Mouse (Mus musculus): ENCODE results near the gene Apol9b. TPM values are rescaled to one million over a fixed set of nuclear protein-coding genes. Genes with fewer than 3 reads are reported as not detected.
"Not testable (repeated sequence)": the region's sequence is repeated elsewhere in the genome, so short reads cannot be mapped to it uniquely, and the experiment has no call there.

The Apol9b gene
- 0.33 and 0.45 TPM in 2 replicates for polyA plus RNA-seq (2015; fragmentation: Nextera tagmentation; extraction: Ambion mirVana)

- H3K9ac ChIP-seq (ENCODE audit: low read length); H3K4me2 ChIP-seq (replicated peaks; ENCODE audit: low read depth); H3K36me3 ChIP-seq (ENCODE audit: control insufficient read depth, insufficient read depth, low read length); DNase-seq (ENCODE audit: low spot score); H3K4me1 ChIP-seq (replicated peaks; ENCODE audit: control insufficient read depth, insufficient read depth); ATAC-seq (ENCODE audit: low FRiP score, low TSS enrichment); H3K27me3 ChIP-seq (ENCODE audit: control insufficient read depth, insufficient read depth, low read length); H3K4me3 ChIP-seq (ENCODE audit: low read depth, low read length); H3K27ac ChIP-seq (replicated peaks); H3K9me3 ChIP-seq (ENCODE audit: control insufficient read depth, low read length): not testable (repeated sequence)
- WGBS, result no CpG with 5 or more reads among the region's 4 CpGs
Measured at GRCm38 (mm10) chr15:77728739-77729138, at the start of gene Apol9b. Gene Apol9b (plus strand): TSS chr15:77729039.

GRCm38 (mm10) chr15:77683944-77684343 is 44.9 kb upstream of the Apol9b start:
- not testable (repeated sequence) for H3K4me1 ChIP-seq (replicated peaks; ENCODE audit: control insufficient read depth, insufficient read depth); H3K4me3 ChIP-seq (ENCODE audit: low read depth, low read length); H3K27me3 ChIP-seq (ENCODE audit: control insufficient read depth, insufficient read depth, low read length); H3K36me3 ChIP-seq (ENCODE audit: control insufficient read depth, insufficient read depth, low read length); H3K4me2 ChIP-seq (replicated peaks; ENCODE audit: low read depth); H3K9me3 ChIP-seq (ENCODE audit: control insufficient read depth, low read length); ATAC-seq (ENCODE audit: low FRiP score, low TSS enrichment); H3K27ac ChIP-seq (replicated peaks); H3K9ac ChIP-seq (ENCODE audit: low read length)
- peak; percentile 34 for DNase-seq (ENCODE audit: low spot score)
- 11% methylated on average over 8 of the region's 11 CpGs for WGBS
- TF ChIP-seq CTCF (IDR thresholded peaks at IDR 0.05; ENCODE audit: low read depth), result peak; percentile 71

GRCm38 (mm10) chr15:77691532-77692311 is 37.1 kb upstream of the Apol9b start:
- not testable (repeated sequence) for H3K4me1 ChIP-seq (replicated peaks; ENCODE audit: control insufficient read depth, insufficient read depth); H3K36me3 ChIP-seq (ENCODE audit: control insufficient read depth, insufficient read depth, low read length); H3K9me3 ChIP-seq (ENCODE audit: control insufficient read depth, low read length); H3K27me3 ChIP-seq (ENCODE audit: control insufficient read depth, insufficient read depth, low read length); ATAC-seq (ENCODE audit: low FRiP score, low TSS enrichment); H3K27ac ChIP-seq (replicated peaks)
- Histone ChIP-seq H3K4me2 (replicated peaks; ENCODE audit: low read depth) (peak overlapping the region; percentile 36), H3K4me3 (ENCODE audit: low read depth, low read length) (peak overlapping the region; percentile 10; the same call in 1 of the 2 replicates), H3K9ac (ENCODE audit: low read length) (0 out of 2 replicates have a peak overlapping the region, but pooled peaks have one; percentile 1)
- DNase-seq (ENCODE audit: low spot score), result peak; percentile 20
- WGBS, result 9% methylated on average over 19 of the region's 20 CpGs

GRCm38 (mm10) chr15:77694687-77695295 is 34.0 kb upstream of the Apol9b start:
- not testable (repeated sequence) for H3K27ac ChIP-seq (replicated peaks); H3K9me3 ChIP-seq (ENCODE audit: control insufficient read depth, low read length); H3K4me1 ChIP-seq (replicated peaks; ENCODE audit: control insufficient read depth, insufficient read depth); H3K9ac ChIP-seq (ENCODE audit: low read length); H3K4me2 ChIP-seq (replicated peaks; ENCODE audit: low read depth); H3K4me3 ChIP-seq (ENCODE audit: low read depth, low read length); H3K27me3 ChIP-seq (ENCODE audit: control insufficient read depth, insufficient read depth, low read length); H3K36me3 ChIP-seq (ENCODE audit: control insufficient read depth, insufficient read depth, low read length); ATAC-seq (ENCODE audit: low FRiP score, low TSS enrichment)
- WGBS, result 35% methylated on average over 11 of the region's 15 CpGs
- DNase-seq (ENCODE audit: low spot score), result peak; percentile 49
- peak; percentile 75 for TF ChIP-seq CTCF (IDR thresholded peaks at IDR 0.05; ENCODE audit: low read depth)

GRCm38 (mm10) chr15:77698656-77699055 is 30.2 kb upstream of the Apol9b start, which contains the start of gene Apol7e:
Gene Apol7e (plus strand): TSS chr15:77698857.
- not testable (repeated sequence) for H3K9me3 ChIP-seq (ENCODE audit: control insufficient read depth, low read length); H3K4me2 ChIP-seq (replicated peaks; ENCODE audit: low read depth); H3K4me3 ChIP-seq (ENCODE audit: low read depth, low read length); H3K27ac ChIP-seq (replicated peaks); H3K27me3 ChIP-seq (ENCODE audit: control insufficient read depth, insufficient read depth, low read length); H3K9ac ChIP-seq (ENCODE audit: low read length); ATAC-seq (ENCODE audit: low FRiP score, low TSS enrichment); H3K36me3 ChIP-seq (ENCODE audit: control insufficient read depth, insufficient read depth, low read length); H3K4me1 ChIP-seq (replicated peaks; ENCODE audit: control insufficient read depth, insufficient read depth); DNase-seq (ENCODE audit: low spot score)
- 85% methylated on average over 4 of the region's 4 CpGs for WGBS

GRCm38 (mm10) chr15:77705306-77705705 is 23.5 kb upstream of the Apol9b start:
- H3K27ac ChIP-seq (replicated peaks); H3K27me3 ChIP-seq (ENCODE audit: control insufficient read depth, insufficient read depth, low read length); H3K9ac ChIP-seq (ENCODE audit: low read length); H3K36me3 ChIP-seq (ENCODE audit: control insufficient read depth, insufficient read depth, low read length); H3K4me2 ChIP-seq (replicated peaks; ENCODE audit: low read depth); H3K9me3 ChIP-seq (ENCODE audit: control insufficient read depth, low read length); H3K4me3 ChIP-seq (ENCODE audit: low read depth, low read length); ATAC-seq (ENCODE audit: low FRiP score, low TSS enrichment); H3K4me1 ChIP-seq (replicated peaks; ENCODE audit: control insufficient read depth, insufficient read depth); DNase-seq (ENCODE audit: low spot score): not testable (repeated sequence)
- WGBS, result 59% methylated on average over 3 of the region's 3 CpGs

- not testable (repeated sequence) for H3K27me3 ChIP-seq (ENCODE audit: control insufficient read depth, insufficient read depth, low read length); H3K4me1 ChIP-seq (replicated peaks; ENCODE audit: control insufficient read depth, insufficient read depth); H3K27ac ChIP-seq (replicated peaks); H3K4me2 ChIP-seq (replicated peaks; ENCODE audit: low read depth); H3K4me3 ChIP-seq (ENCODE audit: low read depth, low read length); H3K9me3 ChIP-seq (ENCODE audit: control insufficient read depth, low read length); H3K36me3 ChIP-seq (ENCODE audit: control insufficient read depth, insufficient read depth, low read length); H3K9ac ChIP-seq (ENCODE audit: low read length); DNase-seq (ENCODE audit: low spot score)
- no CpG with 5 or more reads among the region's 1 CpGs for WGBS
- ATAC-seq (ENCODE audit: low FRiP score, low TSS enrichment), result 0 out of 2 replicates have a peak, but pooled peaks have one; percentile 12
Measured at GRCm38 (mm10) chr15:77708936-77709335, 19.9 kb upstream of the Apol9b start.

GRCm38 (mm10) chr15:77718240-77718639 is 10.6 kb upstream of the Apol9b start:
- H3K4me1 ChIP-seq (replicated peaks; ENCODE audit: control insufficient read depth, insufficient read depth); H3K4me3 ChIP-seq (ENCODE audit: low read depth, low read length); H3K9me3 ChIP-seq (ENCODE audit: control insufficient read depth, low read length); H3K4me2 ChIP-seq (replicated peaks; ENCODE audit: low read depth); H3K27ac ChIP-seq (replicated peaks); H3K27me3 ChIP-seq (ENCODE audit: control insufficient read depth, insufficient read depth, low read length); H3K9ac ChIP-seq (ENCODE audit: low read length); H3K36me3 ChIP-seq (ENCODE audit: control insufficient read depth, insufficient read depth, low read length); DNase-seq (ENCODE audit: low spot score): not testable (repeated sequence)
- ATAC-seq (ENCODE audit: low FRiP score, low TSS enrichment), result peak; percentile 74; the same call in 1 of the 2 replicates
- whole genome bisulfite sequencing, result 56% methylated on average over 2 of the region's 6 CpGs

GRCm38 (mm10) chr15:77721509-77721908 is 7.3 kb upstream of the Apol9b start:
- not testable (repeated sequence) for H3K4me3 ChIP-seq (ENCODE audit: low read depth, low read length); H3K27ac ChIP-seq (replicated peaks); H3K4me1 ChIP-seq (replicated peaks; ENCODE audit: control insufficient read depth, insufficient read depth); H3K4me2 ChIP-seq (replicated peaks; ENCODE audit: low read depth); ATAC-seq (ENCODE audit: low FRiP score, low TSS enrichment); H3K36me3 ChIP-seq (ENCODE audit: control insufficient read depth, insufficient read depth, low read length); DNase-seq (ENCODE audit: low spot score); H3K27me3 ChIP-seq (ENCODE audit: control insufficient read depth, insufficient read depth, low read length); H3K9me3 ChIP-seq (ENCODE audit: control insufficient read depth, low read length); H3K9ac ChIP-seq (ENCODE audit: low read length)
- no CpG with 5 or more reads among the region's 3 CpGs for WGBS

All from stomach, postnatal 0 days (tissue).